Mouse (Mus musculus): ENCODE results near the gene Tax1bp3. TPM values are rescaled to one million over a fixed set of nuclear protein-coding genes. Genes with fewer than 3 reads are reported as not detected.
A peak's percentile ranks its signal among the peaks of the same experiment; 100 is the strongest.

The Tax1bp3 gene
- polyA plus RNA-seq, 1 experiment, result 91.6 TPM

- TF ChIP-seq CTCF (IDR thresholded peaks at IDR 0.05; ENCODE audit: borderline replicate concordance, extremely low read depth, insufficient read depth, insufficient read length), result no peak
- TF ChIP-seq POLR2A (IDR thresholded peaks at IDR 0.05; ENCODE audit: borderline replicate concordance, extremely low read depth, insufficient read depth, insufficient read length, poor library complexity, severe bottlenecking), result no peak
- DNase-seq (ENCODE audit: low read depth), result no peak
Observed at GRCm38 (mm10) chr11:73203895-73204294, 27.0 kb downstream of the Tax1bp3 start.

GRCm38 (mm10) chr11:73205194-73205593, 28.3 kb downstream of the Tax1bp3 start:
- no peak for DNase-seq (ENCODE audit: low read depth)
- TF ChIP-seq POLR2A (IDR thresholded peaks at IDR 0.05; ENCODE audit: borderline replicate concordance, extremely low read depth, insufficient read depth, insufficient read length, poor library complexity, severe bottlenecking), result no peak
- TF ChIP-seq CTCF (IDR thresholded peaks at IDR 0.05; ENCODE audit: borderline replicate concordance, extremely low read depth, insufficient read depth, insufficient read length), result no peak

- DNase-seq (ENCODE audit: low read depth), result no peak
- TF ChIP-seq CTCF (IDR thresholded peaks at IDR 0.05; ENCODE audit: borderline replicate concordance, extremely low read depth, insufficient read depth, insufficient read length), result no peak; the same call in 1 of the 2 replicates
- no peak for TF ChIP-seq POLR2A (IDR thresholded peaks at IDR 0.05; ENCODE audit: borderline replicate concordance, extremely low read depth, insufficient read depth, insufficient read length, poor library complexity, severe bottlenecking)
Observed at GRCm38 (mm10) chr11:73207621-73208020, 30.7 kb downstream of the Tax1bp3 start.

GRCm38 (mm10) chr11:73213956-73214355, 37.1 kb downstream of the Tax1bp3 start:
- TF ChIP-seq CTCF (IDR thresholded peaks at IDR 0.05; ENCODE audit: borderline replicate concordance, extremely low read depth, insufficient read depth, insufficient read length), result no peak
- no peak for TF ChIP-seq POLR2A (IDR thresholded peaks at IDR 0.05; ENCODE audit: borderline replicate concordance, extremely low read depth, insufficient read depth, insufficient read length, poor library complexity, severe bottlenecking)
- DNase-seq (ENCODE audit: low read depth), result no peak

GRCm38 (mm10) chr11:73219671-73220070, 42.8 kb downstream of the Tax1bp3 start:
- TF ChIP-seq POLR2A (IDR thresholded peaks at IDR 0.05; ENCODE audit: borderline replicate concordance, extremely low read depth, insufficient read depth, insufficient read length, poor library complexity, severe bottlenecking), result no peak
- TF ChIP-seq CTCF (IDR thresholded peaks at IDR 0.05; ENCODE audit: borderline replicate concordance, extremely low read depth, insufficient read depth, insufficient read length), result peak; percentile 6; the same call in 1 of the 2 replicates
- DNase-seq (ENCODE audit: low read depth), result no peak

GRCm38 (mm10) chr11:73220651-73221050, 43.8 kb downstream of the Tax1bp3 start:
- TF ChIP-seq CTCF (IDR thresholded peaks at IDR 0.05; ENCODE audit: borderline replicate concordance, extremely low read depth, insufficient read depth, insufficient read length) (no peak), POLR2A (IDR thresholded peaks at IDR 0.05; ENCODE audit: borderline replicate concordance, extremely low read depth, insufficient read depth, insufficient read length, poor library complexity, severe bottlenecking) (no peak)
- DNase-seq (ENCODE audit: low read depth), result no peak

- no peak for DNase-seq (ENCODE audit: low read depth)
- TF ChIP-seq CTCF (IDR thresholded peaks at IDR 0.05; ENCODE audit: borderline replicate concordance, extremely low read depth, insufficient read depth, insufficient read length) (no peak), POLR2A (IDR thresholded peaks at IDR 0.05; ENCODE audit: borderline replicate concordance, extremely low read depth, insufficient read depth, insufficient read length, poor library complexity, severe bottlenecking) (no peak)
Observed at GRCm38 (mm10) chr11:73222846-73223245, 46.0 kb downstream of the Tax1bp3 start.

GRCm38 (mm10) chr11:73223966-73224365, 47.1 kb downstream of the Tax1bp3 start:
- TF ChIP-seq CTCF (IDR thresholded peaks at IDR 0.05; ENCODE audit: borderline replicate concordance, extremely low read depth, insufficient read depth, insufficient read length), result no peak
- TF ChIP-seq POLR2A (IDR thresholded peaks at IDR 0.05; ENCODE audit: borderline replicate concordance, extremely low read depth, insufficient read depth, insufficient read length, poor library complexity, severe bottlenecking), result no peak
- DNase-seq (ENCODE audit: low read depth), result no peak

GRCm38 (mm10) chr11:73225856-73226255, 49.0 kb downstream of the Tax1bp3 start:
- DNase-seq (ENCODE audit: low read depth), result no peak
- TF ChIP-seq CTCF (IDR thresholded peaks at IDR 0.05; ENCODE audit: borderline replicate concordance, extremely low read depth, insufficient read depth, insufficient read length) (no peak), POLR2A (IDR thresholded peaks at IDR 0.05; ENCODE audit: borderline replicate concordance, extremely low read depth, insufficient read depth, insufficient read length, poor library complexity, severe bottlenecking) (no peak)

- DNase-seq (ENCODE audit: low read depth), result no peak
- TF ChIP-seq CTCF (IDR thresholded peaks at IDR 0.05; ENCODE audit: borderline replicate concordance, extremely low read depth, insufficient read depth, insufficient read length), result no peak
- TF ChIP-seq POLR2A (IDR thresholded peaks at IDR 0.05; ENCODE audit: borderline replicate concordance, extremely low read depth, insufficient read depth, insufficient read length, poor library complexity, severe bottlenecking), result no peak
Observed at GRCm38 (mm10) chr11:73228881-73229280, 52.0 kb downstream of the Tax1bp3 start.

GRCm38 (mm10) chr11:73230081-73230480, 53.2 kb downstream of the Tax1bp3 start:
- TF ChIP-seq CTCF (IDR thresholded peaks at IDR 0.05; ENCODE audit: borderline replicate concordance, extremely low read depth, insufficient read depth, insufficient read length) (no peak), POLR2A (IDR thresholded peaks at IDR 0.05; ENCODE audit: borderline replicate concordance, extremely low read depth, insufficient read depth, insufficient read length, poor library complexity, severe bottlenecking) (no peak)
- no peak for DNase-seq (ENCODE audit: low read depth)

- TF ChIP-seq POLR2A (IDR thresholded peaks at IDR 0.05; ENCODE audit: borderline replicate concordance, extremely low read depth, insufficient read depth, insufficient read length, poor library complexity, severe bottlenecking), result no peak
- no peak for TF ChIP-seq CTCF (IDR thresholded peaks at IDR 0.05; ENCODE audit: borderline replicate concordance, extremely low read depth, insufficient read depth, insufficient read length)
- DNase-seq (ENCODE audit: low read depth), result no peak
Observed at GRCm38 (mm10) chr11:73232513-73232912, 55.6 kb downstream of the Tax1bp3 start.

Other genes starting within 250 kb of the Tax1bp3 start
- gene Atp2a3, start 215.9 kb upstream of the Tax1bp3 start, polyA plus RNA-seq (2012; rRNA removed), result 1.0 and 1.4 TPM in 2 replicates
- 0.35 and 0.49 TPM in 2 replicates for gene P2rx1, start 178.0 kb upstream of the Tax1bp3 start, polyA plus RNA-seq (2012; rRNA removed)
- gene Camkk1, start 158.1 kb upstream of the Tax1bp3 start, polyA plus RNA-seq (2012; rRNA removed), result 18.7 and 20.9 TPM in 2 replicates
- 5.5 and 8.3 TPM in 2 replicates for gene Ncbp3, start 129.3 kb upstream of the Tax1bp3 start, polyA plus RNA-seq (2012; rRNA removed)
- 0.08 and 0.13 TPM in 2 replicates for gene Itgae, start 86.5 kb upstream of the Tax1bp3 start, polyA plus RNA-seq (2012; rRNA removed)
- gene Haspin, start 38.8 kb upstream of the Tax1bp3 start, polyA plus RNA-seq (2012; rRNA removed), result 2.1 and 3.2 TPM in 2 replicates
- 0.44 and 0.53 TPM in 2 replicates for gene P2rx5, start 16.7 kb upstream of the Tax1bp3 start, polyA plus RNA-seq (2012; rRNA removed)
- gene Emc6, start within 50 bp of the Tax1bp3 start, polyA plus RNA-seq (2012; rRNA removed), result 74.7 and 115 TPM in 2 replicates
- 25.5 and 25.7 TPM in 2 replicates for gene Ctns, start 22.0 kb downstream of the Tax1bp3 start, polyA plus RNA-seq (2012; rRNA removed)
- gene Shpk, start 22.4 kb downstream of the Tax1bp3 start, polyA plus RNA-seq (2012; rRNA removed), result 1.5 and 2.0 TPM in 2 replicates
- gene Trpv1, start 57.2 kb downstream of the Tax1bp3 start, polyA plus RNA-seq (2012; rRNA removed), result 0.13 and 0.44 TPM in 2 replicates
- gene Trpv3, start 90.3 kb downstream of the Tax1bp3 start, polyA plus RNA-seq (2012; rRNA removed), result 0.14 and 0.27 TPM in 2 replicates
- 0.57 and 0.82 TPM in 2 replicates for gene Aspa, start 152.5 kb downstream of the Tax1bp3 start, polyA plus RNA-seq (2012; rRNA removed)
- gene Gm49340, start 152.7 kb downstream of the Tax1bp3 start, polyA plus RNA-seq (2012; rRNA removed), result not detected in 2 replicates
- 0.05 and 0.08 TPM in 2 replicates for gene Spata22, start 152.7 kb downstream of the Tax1bp3 start, polyA plus RNA-seq (2012; rRNA removed)
- gene Olfr20, start 173.7 kb downstream of the Tax1bp3 start, polyA plus RNA-seq (2012; rRNA removed), result not detected in 2 replicates
- not detected in 2 replicates for gene Olfr376, start 194.2 kb downstream of the Tax1bp3 start, polyA plus RNA-seq (2012; rRNA removed)
- not detected in 2 replicates for gene Olfr1, start 222.5 kb downstream of the Tax1bp3 start, polyA plus RNA-seq (2012; rRNA removed)